Mouse (Mus musculus) CD8-positive naive resting alpha-beta T cell, adult 2 months (primary cell): ENCODE data around the gene Stab2.

ENCODE experiments used
- DNase-seq, 2 experiments: peaks; one replicate each; pipeline ENCODE4 v3.0.0; 2022; ENCODE audit warnings: low read depth in 2 of 2, low spot score in 2 of 2

Gene Stab2

GRCm38 (mm10) chr10:86828221-86829135, 179.3 kb downstream of the Stab2 start:
- no peak for DNase-seq

GRCm38 (mm10) chr10:86826929-86827328, 180.9 kb downstream of the Stab2 start:
- DNase-seq, result no peak

GRCm38 (mm10) chr10:86825871-86826522, 181.8 kb downstream of the Stab2 start:
- DNase-seq, result no peak

GRCm38 (mm10) chr10:86824871-86825270, 183.0 kb downstream of the Stab2 start:
- DNase-seq, result no peak

GRCm38 (mm10) chr10:86824093-86824492, 183.7 kb downstream of the Stab2 start:
- no peak for DNase-seq

- DNase-seq, result no peak
These were observed 186.8 kb downstream of the Stab2 start for GRCm38 (mm10) chr10:86821014-86821413.

GRCm38 (mm10) chr10:86819649-86820165, 188.1 kb downstream of the Stab2 start:
- no peak for DNase-seq

- DNase-seq, result no peak
These were observed 192.7 kb downstream of the Stab2 start for GRCm38 (mm10) chr10:86815133-86815532.

- no peak for DNase-seq
These were observed 193.3 kb downstream of the Stab2 start for GRCm38 (mm10) chr10:86814292-86815131.

GRCm38 (mm10) chr10:86810612-86811011, 197.2 kb downstream of the Stab2 start:
- DNase-seq, result no peak

GRCm38 (mm10) chr10:86810000-86810399, 197.8 kb downstream of the Stab2 start:
- DNase-seq, result no peak

GRCm38 (mm10) chr10:86808013-86808758, 199.6 kb downstream of the Stab2 start:
- DNase-seq, result no peak

GRCm38 (mm10) chr10:86807362-86807761, 200.5 kb downstream of the Stab2 start:
- DNase-seq, result no peak

- no peak for DNase-seq
These were observed 211.6 kb downstream of the Stab2 start for GRCm38 (mm10) chr10:86796073-86796741.

- DNase-seq, result no peak
These were observed 212.9 kb downstream of the Stab2 start for GRCm38 (mm10) chr10:86794794-86795535.

GRCm38 (mm10) chr10:86794196-86794595, 213.6 kb downstream of the Stab2 start:
- no peak for DNase-seq

- DNase-seq, result no peak
These were observed 214.3 kb downstream of the Stab2 start for GRCm38 (mm10) chr10:86793509-86793951.

- no peak for DNase-seq
These were observed 216.2 kb downstream of the Stab2 start for GRCm38 (mm10) chr10:86791507-86792184.
